Mouse (Mus musculus): ENCODE measurements around the gene Hp1bp3.

DNA sequence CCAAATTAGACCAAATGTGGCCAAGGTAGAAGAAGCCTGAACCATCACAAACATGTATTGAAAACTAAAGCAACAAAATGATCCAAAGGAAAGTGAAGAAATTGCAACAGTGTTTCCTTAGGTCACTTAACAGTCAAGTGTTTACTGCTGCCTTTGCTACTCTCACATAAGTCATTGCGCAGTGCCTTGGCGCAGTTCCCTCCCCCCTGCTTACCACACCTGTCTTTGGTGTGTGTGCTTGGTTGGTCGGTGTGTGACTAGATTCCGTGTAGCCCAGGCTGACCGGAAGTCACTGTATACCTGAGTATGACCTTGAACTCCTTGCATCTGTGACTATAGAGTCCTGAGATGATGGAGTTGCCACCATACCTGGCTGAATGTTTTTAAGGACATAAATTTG lies 36.7 kb upstream of the Hp1bp3 start:
- TF ChIP-seq CTCF (IDR thresholded peaks at IDR 0.05; ENCODE audit: low read depth, low read length), result no peak
- no peak for TF ChIP-seq EP300 (IDR thresholded peaks at IDR 0.05; ENCODE audit: insufficient read depth, low read depth, low read length)
- TF ChIP-seq POLR2A (IDR thresholded peaks at IDR 0.05; ENCODE audit: insufficient read depth, low read length), result no peak

Data from ES-Bruce4 (cell line).